Mouse (Mus musculus) kidney, adult 2 months (tissue): ENCODE measurements around the gene Btd.

Source experiments
- CTCF ChIP-seq: fragments of 200-500 bp; conservative IDR thresholded peaks from 2 replicates; pipeline ENCODE4 v1.5.1; 2011; ENCODE audit warnings: low read depth, mild to moderate bottlenecking, control low read depth, low read length, moderate library complexity, mixed read lengths; ENCODE audit not compliant: insufficient read depth, insufficient read length
- POLR2A ChIP-seq: fragments of 200-500 bp; IDR thresholded peaks from one replicate; pipeline ENCODE4 v1.6.1; 2011; ENCODE audit warnings: low read depth, low read length, control low read depth

- TF ChIP-seq POLR2A (no peak), CTCF (no peak)
These were observed 17.4 kb downstream of the Btd start for GRCm38 (mm10) chr14:31658126-31658680.
